Mouse (Mus musculus): ENCODE measurements around the gene Ercc6l2. TPM values are rescaled to one million over a fixed set of nuclear protein-coding genes. Genes with fewer than 3 reads are reported as not detected.
A peak's percentile ranks its signal among the peaks of the same experiment; 100 is the strongest.

The Ercc6l2 gene
- polyA plus RNA-seq, 1 experiment from 2014 or later = 27.1 TPM

DNA sequence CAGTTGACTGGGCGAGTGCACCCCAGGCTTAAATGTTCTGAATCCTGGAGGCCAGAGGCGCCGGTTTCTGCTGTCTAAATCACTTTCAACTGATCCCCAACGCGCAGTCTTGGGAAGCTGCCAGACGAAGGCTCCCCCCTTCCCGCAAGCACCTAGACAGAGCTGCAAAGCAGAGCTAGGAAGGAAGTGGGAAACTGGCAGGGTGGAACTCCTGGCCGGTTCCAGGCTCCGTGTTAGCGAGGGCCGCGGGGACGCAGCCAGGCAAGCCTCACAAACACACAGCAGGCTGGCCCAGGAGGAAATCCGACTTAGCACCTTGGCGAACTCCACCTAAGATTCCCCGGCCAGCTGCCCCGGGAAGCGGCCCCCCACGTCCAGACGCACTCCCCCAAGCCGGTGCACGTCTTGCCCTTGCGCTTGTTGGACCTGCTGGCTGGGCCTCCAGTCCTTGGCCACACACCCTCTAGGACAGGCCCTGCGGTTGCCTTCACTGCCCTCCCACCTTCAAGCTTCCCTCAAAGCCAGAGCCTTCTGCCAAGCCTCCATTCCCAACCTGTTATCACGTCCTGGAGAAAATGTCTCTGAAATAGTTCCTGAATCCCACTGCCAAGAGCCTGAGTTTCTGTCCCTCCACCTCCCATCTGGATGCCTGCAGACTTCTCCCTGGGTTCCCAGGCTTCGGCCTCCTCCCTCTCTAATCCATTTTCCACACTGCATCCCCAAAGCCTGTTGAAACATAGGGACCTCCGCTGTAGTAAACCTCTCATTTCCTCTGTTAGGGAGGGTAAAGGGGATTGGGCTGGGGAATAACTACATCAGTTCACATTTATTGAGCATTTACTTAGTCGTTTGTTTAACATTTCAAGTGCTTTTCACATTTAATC lies 86.9 kb downstream of the Ercc6l2 start:
- Histone ChIP-seq H3K9me3 (ENCODE audit: control insufficient read depth, low read length) (no peaks in the 10 kb centered on the region), H3K27ac (ENCODE audit: low read depth, low read length) (no peak overlapping the region), H3K9ac (ENCODE audit: low read length) (peak overlapping the region; percentile 18; the same call in 1 of the 2 replicates), H3K4me3 (ENCODE audit: low read depth, low read length) (peak overlapping the region; percentile 16), H3K36me3 (ENCODE audit: control insufficient read depth, insufficient read depth, low read length) (no peaks in the 10 kb centered on the region), H3K4me2 (ENCODE audit: low read depth, low read length, severe bottlenecking) (peak overlapping the region; percentile 49), H3K4me1 (replicated peaks; ENCODE audit: control insufficient read depth, insufficient read depth, low read length) (peaks cover 8% of the 10 kb centered on the region), H3K27me3 (ENCODE audit: control insufficient read depth, insufficient read depth, low read length) (peaks cover 6% of the 10 kb centered on the region)
- DNase-seq (ENCODE audit: low spot score) (peak; percentile 58), ATAC-seq (replicated peaks; ENCODE audit: low FRiP score) (peak; percentile 21; the same call in 1 of the 2 replicates)
- 13% methylated on average over 28 of the region's 28 CpGs for WGBS

DNA sequence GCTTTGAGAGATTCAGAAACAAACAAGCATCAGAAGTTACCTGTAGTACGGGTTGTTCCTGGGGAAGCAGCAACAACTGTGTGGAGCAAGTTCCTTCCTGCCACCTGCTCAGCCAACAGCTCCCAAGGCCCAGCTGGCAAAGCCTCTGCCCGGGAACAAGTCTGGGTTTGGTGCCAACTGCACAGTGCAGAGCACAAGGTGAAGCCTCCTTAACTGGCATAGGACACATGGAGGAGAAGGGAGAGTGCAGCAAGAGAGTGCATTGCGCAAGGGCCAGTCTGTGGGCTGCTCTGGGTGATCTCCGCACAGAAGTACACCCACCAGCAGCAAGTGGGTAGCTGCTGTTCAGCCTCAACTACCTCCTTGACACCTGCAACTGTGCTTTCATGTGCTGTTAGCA lies 91.5 kb downstream of the Ercc6l2 start:
- Histone ChIP-seq H3K4me1 (replicated peaks; ENCODE audit: control insufficient read depth, insufficient read depth, low read length) (peaks cover 2% of the 10 kb centered on the region), H3K9me3 (ENCODE audit: control insufficient read depth, low read length) (no peaks in the 10 kb centered on the region), H3K9ac (ENCODE audit: low read length) (no peak overlapping the region), H3K27ac (ENCODE audit: low read depth, low read length) (no peak overlapping the region), H3K4me3 (ENCODE audit: low read depth, low read length) (no peak overlapping the region), H3K4me2 (ENCODE audit: low read depth, low read length, severe bottlenecking) (no peak overlapping the region), H3K27me3 (ENCODE audit: control insufficient read depth, insufficient read depth, low read length) (peaks cover 3% of the 10 kb centered on the region), H3K36me3 (ENCODE audit: control insufficient read depth, insufficient read depth, low read length) (no peaks in the 10 kb centered on the region)
- ATAC-seq (replicated peaks; ENCODE audit: low FRiP score) (no peak), DNase-seq (ENCODE audit: low spot score) (no peak)
- 90% methylated on average over 4 of the region's 4 CpGs for WGBS

DNA sequence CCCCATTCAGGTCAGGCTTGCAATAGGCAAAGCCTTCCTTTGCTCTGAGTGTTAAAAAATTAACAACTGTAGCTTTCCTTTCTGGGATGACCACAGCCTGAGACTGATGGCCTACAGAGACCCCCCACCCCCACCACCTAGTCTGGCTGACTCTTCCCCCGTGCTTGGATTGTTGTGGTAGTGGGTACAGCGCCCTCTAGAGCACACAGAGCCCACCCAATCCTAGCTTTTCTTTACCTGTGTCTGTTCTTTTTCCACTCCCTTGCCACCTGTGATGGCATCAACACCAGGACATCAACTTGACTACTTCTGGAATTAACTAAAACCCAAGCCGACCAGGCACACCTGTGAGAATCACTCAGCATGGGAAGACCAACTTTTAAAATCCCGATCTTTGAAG lies 92.4 kb downstream of the Ercc6l2 start:
- DNase-seq (ENCODE audit: low spot score) = no peak
- no peak for ATAC-seq (replicated peaks; ENCODE audit: low FRiP score)
- H3K27me3 ChIP-seq (ENCODE audit: control insufficient read depth, insufficient read depth, low read length) = peaks cover under 1% of the 10 kb centered on the region; the same call in 1 of the 2 replicates
- H3K27ac ChIP-seq (ENCODE audit: low read depth, low read length) = no peak overlapping the region
- no peak overlapping the region for H3K4me3 ChIP-seq (ENCODE audit: low read depth, low read length)
- no peaks in the 10 kb centered on the region for H3K4me1 ChIP-seq (replicated peaks; ENCODE audit: control insufficient read depth, insufficient read depth, low read length)
- 54% methylated on average over 4 of the region's 4 CpGs for WGBS
- no peak overlapping the region for H3K9ac ChIP-seq (ENCODE audit: low read length)
- no peaks in the 10 kb centered on the region for H3K9me3 ChIP-seq (ENCODE audit: control insufficient read depth, low read length)
- no peaks in the 10 kb centered on the region for H3K36me3 ChIP-seq (ENCODE audit: control insufficient read depth, insufficient read depth, low read length)
- no peak overlapping the region for H3K4me2 ChIP-seq (ENCODE audit: low read depth, low read length, severe bottlenecking)

GRCm38 (mm10) chr13:63910141-63910804 lies 95.2 kb downstream of the Ercc6l2 start:
- no peak for ATAC-seq (replicated peaks; ENCODE audit: low FRiP score)
- Histone ChIP-seq H3K4me3 (ENCODE audit: low read depth, low read length) (no peak overlapping the region), H3K27ac (ENCODE audit: low read depth, low read length) (no peak overlapping the region), H3K9me3 (ENCODE audit: control insufficient read depth, low read length) (no peaks in the 10 kb centered on the region), H3K36me3 (ENCODE audit: control insufficient read depth, insufficient read depth, low read length) (no peaks in the 10 kb centered on the region), H3K9ac (ENCODE audit: low read length) (no peak overlapping the region), H3K4me1 (replicated peaks; ENCODE audit: control insufficient read depth, insufficient read depth, low read length) (no peaks in the 10 kb centered on the region), H3K27me3 (ENCODE audit: control insufficient read depth, insufficient read depth, low read length) (no peaks in the 10 kb centered on the region), H3K4me2 (ENCODE audit: low read depth, low read length, severe bottlenecking) (no peak overlapping the region)
- no peak for DNase-seq (ENCODE audit: low spot score)
- WGBS = 85% methylated on average over 5 of the region's 5 CpGs

GRCm38 (mm10) chr13:63911617-63912016 lies 96.6 kb downstream of the Ercc6l2 start:
- Histone ChIP-seq H3K4me1 (replicated peaks; ENCODE audit: control insufficient read depth, insufficient read depth, low read length) (no peaks in the 10 kb centered on the region), H3K4me3 (ENCODE audit: low read depth, low read length) (no peak overlapping the region), H3K4me2 (ENCODE audit: low read depth, low read length, severe bottlenecking) (no peak overlapping the region), H3K27ac (ENCODE audit: low read depth, low read length) (no peak overlapping the region), H3K9ac (ENCODE audit: low read length) (no peak overlapping the region), H3K27me3 (ENCODE audit: control insufficient read depth, insufficient read depth, low read length) (no peaks in the 10 kb centered on the region), H3K36me3 (ENCODE audit: control insufficient read depth, insufficient read depth, low read length) (no peaks in the 10 kb centered on the region), H3K9me3 (ENCODE audit: control insufficient read depth, low read length) (no peaks in the 10 kb centered on the region)
- ATAC-seq (replicated peaks; ENCODE audit: low FRiP score) = no peak
- 87% methylated on average over 3 of the region's 3 CpGs for WGBS
- no peak for DNase-seq (ENCODE audit: low spot score)

GRCm38 (mm10) chr13:63913136-63913535 lies 98.1 kb downstream of the Ercc6l2 start:
- no peaks in the 10 kb centered on the region for H3K9me3 ChIP-seq (ENCODE audit: control insufficient read depth, low read length)
- no peak overlapping the region for H3K9ac ChIP-seq (ENCODE audit: low read length)
- no peaks in the 10 kb centered on the region for H3K36me3 ChIP-seq (ENCODE audit: control insufficient read depth, insufficient read depth, low read length)
- no peak overlapping the region for H3K27ac ChIP-seq (ENCODE audit: low read depth, low read length)
- DNase-seq (ENCODE audit: low spot score) (no peak), ATAC-seq (replicated peaks; ENCODE audit: low FRiP score) (no peak)
- no peak overlapping the region for H3K4me3 ChIP-seq (ENCODE audit: low read depth, low read length)
- 85% methylated on average over 6 of the region's 6 CpGs for WGBS
- H3K27me3 ChIP-seq (ENCODE audit: control insufficient read depth, insufficient read depth, low read length) = no peaks in the 10 kb centered on the region
- no peak overlapping the region for H3K4me2 ChIP-seq (ENCODE audit: low read depth, low read length, severe bottlenecking)
- peaks cover 4% of the 10 kb centered on the region; the same call in 1 of the 2 replicates for H3K4me1 ChIP-seq (replicated peaks; ENCODE audit: control insufficient read depth, insufficient read depth, low read length)

- ATAC-seq (replicated peaks; ENCODE audit: low FRiP score) (no peak), DNase-seq (ENCODE audit: low spot score) (no peak)
- 80% methylated on average over 3 of the region's 3 CpGs for WGBS
- H3K27ac ChIP-seq (ENCODE audit: low read depth, low read length) = no peak overlapping the region
- no peaks in the 10 kb centered on the region for H3K36me3 ChIP-seq (ENCODE audit: control insufficient read depth, insufficient read depth, low read length)
- H3K4me2 ChIP-seq (ENCODE audit: low read depth, low read length, severe bottlenecking) = no peak overlapping the region
- H3K9me3 ChIP-seq (ENCODE audit: control insufficient read depth, low read length) = no peaks in the 10 kb centered on the region
- no peak overlapping the region for H3K4me3 ChIP-seq (ENCODE audit: low read depth, low read length)
- no peak overlapping the region for H3K9ac ChIP-seq (ENCODE audit: low read length)
- H3K27me3 ChIP-seq (ENCODE audit: control insufficient read depth, insufficient read depth, low read length) = 0 out of 2 replicates have a peak, but pooled peaks cover 2% of the 10 kb centered on the region
- H3K4me1 ChIP-seq (replicated peaks; ENCODE audit: control insufficient read depth, insufficient read depth, low read length) = peaks cover 14% of the 10 kb centered on the region
Observed at GRCm38 (mm10) chr13:63915176-63915575, 100.1 kb downstream of the Ercc6l2 start.

DNA sequence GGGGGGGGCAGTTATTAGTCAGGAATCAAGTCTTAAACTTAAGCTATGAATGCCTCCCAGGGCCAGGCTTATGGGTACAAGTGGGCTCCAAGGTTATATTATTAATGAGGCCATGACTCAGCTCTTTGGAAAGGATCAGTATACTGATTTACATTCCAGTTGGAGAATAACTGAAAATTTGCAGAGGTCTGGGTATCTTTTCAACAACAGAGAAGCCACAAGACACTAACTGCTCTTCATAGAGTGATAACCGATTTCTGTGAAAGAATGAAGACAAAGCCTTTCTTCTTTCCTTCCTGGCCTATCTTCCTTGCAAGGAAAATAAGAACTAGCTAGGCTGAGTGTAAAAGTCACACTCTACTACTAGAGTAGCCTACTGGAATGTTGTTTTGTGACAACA lies 100.6 kb downstream of the Ercc6l2 start:
- H3K4me1 ChIP-seq (replicated peaks; ENCODE audit: control insufficient read depth, insufficient read depth, low read length) = peaks cover 14% of the 10 kb centered on the region
- DNase-seq (ENCODE audit: low spot score) (no peak), ATAC-seq (replicated peaks; ENCODE audit: low FRiP score) (no peak)
- 82% methylated on average over 1 of the region's 1 CpGs for WGBS
- no peaks in the 10 kb centered on the region for H3K9me3 ChIP-seq (ENCODE audit: control insufficient read depth, low read length)
- H3K27ac ChIP-seq (ENCODE audit: low read depth, low read length) = no peak overlapping the region
- H3K9ac ChIP-seq (ENCODE audit: low read length) = no peak overlapping the region
- no peak overlapping the region for H3K4me2 ChIP-seq (ENCODE audit: low read depth, low read length, severe bottlenecking)
- H3K27me3 ChIP-seq (ENCODE audit: control insufficient read depth, insufficient read depth, low read length) = 0 out of 2 replicates have a peak, but pooled peaks cover 2% of the 10 kb centered on the region
- no peaks in the 10 kb centered on the region for H3K36me3 ChIP-seq (ENCODE audit: control insufficient read depth, insufficient read depth, low read length)
- no peak overlapping the region for H3K4me3 ChIP-seq (ENCODE audit: low read depth, low read length)
